Mouse (Mus musculus): Measurements from ENCODE around the gene Optc. TPM values are rescaled to one million over a fixed set of nuclear protein-coding genes. Genes with fewer than 3 reads are reported as not detected.

The Optc gene
- 0.36 TPM in 1 of 2 replicates, not detected in the other for total RNA-seq (2012; rRNA removed)

DNA sequence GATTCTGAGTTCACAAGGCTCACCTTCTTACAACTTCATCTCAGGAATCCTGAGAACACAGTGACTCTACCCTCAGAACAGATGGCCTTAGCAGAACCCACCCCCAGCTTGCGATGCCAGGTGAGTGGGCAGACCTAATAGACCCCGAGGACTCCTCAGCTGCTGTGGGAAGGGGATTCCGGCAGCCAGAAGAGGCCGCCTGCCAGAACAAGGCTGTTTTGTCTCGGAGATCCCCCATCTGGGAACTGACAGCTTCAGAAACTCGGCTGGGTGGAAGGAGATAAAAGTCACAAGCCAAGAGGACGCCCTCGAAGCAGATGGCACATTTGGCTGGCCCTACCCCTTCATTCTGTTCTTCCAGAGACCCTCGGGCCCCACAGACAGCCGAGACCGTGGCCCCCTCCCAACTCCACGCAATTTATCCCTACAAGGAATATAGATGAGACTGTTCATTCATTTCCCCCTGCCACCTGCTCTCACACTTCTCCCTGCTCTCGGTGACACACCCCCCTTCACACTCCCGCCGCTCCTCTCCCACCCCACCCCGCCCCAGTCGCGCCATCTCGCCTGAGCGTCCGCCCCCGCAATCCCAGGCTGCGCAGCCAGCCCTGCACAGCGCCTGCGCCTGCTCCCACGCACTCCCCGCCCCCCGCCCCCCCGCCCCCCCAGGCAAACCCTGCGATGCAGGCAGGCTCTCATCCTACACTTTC is at the start of gene Optc:
TSS of gene Optc (minus strand) at position 51 of the 710 bp plus-strand sequence.
- H3K27ac ChIP-seq (ENCODE audit: insufficient read depth, low read depth, low read length, poor library complexity, severe bottlenecking): no peak within 1 kb of the TSS
- no peaks in the 10 kb centered on the region for H3K36me3 ChIP-seq (ENCODE audit: control insufficient read depth, insufficient read depth, low read length, poor library complexity, severe bottlenecking)
- DNase-seq (ENCODE audit: low read depth, low spot score): no peak
- in situ Hi-C loops (cut with MboI; ENCODE audit: low sequenced_read_pairs in 2 of 2, unreplicated experiment in 2 of 2): loop anchor here in 1 of 2 experiments (10.0 kb wide), 1 partner anchor 173 kb away; no protein-coding TSS in a partner anchor
- TF ChIP-seq CHD2 (IDR thresholded peaks at IDR 0.05; ENCODE audit: low read depth, low read length) (no peak), HCFC1 (IDR thresholded peaks at IDR 0.05; ENCODE audit: borderline replicate concordance, insufficient read depth, low read length) (no peak), ZC3H11A (IDR thresholded peaks at IDR 0.05; ENCODE audit: borderline replicate concordance, low read depth, low read length) (no peak), MAFK (IDR thresholded peaks at IDR 0.05; ENCODE audit: insufficient read depth, low read depth, low read length) (no peak)
- no peaks in the 10 kb centered on the region for H3K9me3 ChIP-seq (ENCODE audit: control insufficient read depth, insufficient read depth, low read depth, low read length)
- peak within 1 kb of the TSS; percentile 49; the same call in 1 of the 2 replicates for H3K9ac ChIP-seq (ENCODE audit: insufficient read depth, low read depth, low read length, poor library complexity, severe bottlenecking)
- peaks cover 0 to 12% of the 10 kb centered on the region in 2 experiments; a peak in 2 of 4 replicates for H3K4me1 ChIP-seq (ENCODE audit: control insufficient read depth in 2 of 2, insufficient read depth in 2 of 2, low read length in 2 of 2, poor library complexity in 1 of 2)
- peak within 1 kb of the TSS; percentile 59 to 60; a peak in 3 of 4 replicates for H3K4me3 ChIP-seq (ENCODE audit: insufficient read depth in 1 of 2, low read depth in 1 of 2, low read length in 2 of 2, poor library complexity in 1 of 2, severe bottlenecking in 1 of 2)

DNA sequence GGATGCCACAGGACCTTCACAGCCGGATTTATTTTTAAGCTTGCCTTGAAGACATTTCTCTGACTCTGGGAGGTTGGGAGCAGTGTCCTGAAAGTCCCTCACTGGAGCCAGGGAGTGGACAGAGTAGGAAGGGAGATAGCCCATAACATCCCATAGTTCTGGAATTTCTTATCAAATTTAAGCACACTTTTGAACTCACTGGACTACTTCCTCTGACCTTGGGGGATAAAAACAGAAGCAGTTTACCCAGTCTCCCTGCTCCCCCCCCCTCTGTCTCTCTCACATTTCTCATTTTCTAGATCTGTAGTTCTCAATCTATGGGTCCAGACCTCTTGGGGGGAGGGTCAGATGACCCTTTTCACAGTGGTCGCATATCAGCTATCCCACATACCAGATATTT is 46.2 kb upstream of the Optc start:
- in situ Hi-C loops (cut with MboI; ENCODE audit: low sequenced_read_pairs in 2 of 2, unreplicated experiment in 2 of 2): no loop called here
- Histone ChIP-seq H3K4me3 (ENCODE audit: insufficient read depth in 1 of 2, low read depth in 1 of 2, low read length in 2 of 2, poor library complexity in 1 of 2, severe bottlenecking in 1 of 2) (no peak overlapping the region), H3K27ac (ENCODE audit: insufficient read depth, low read depth, low read length, poor library complexity, severe bottlenecking) (no peak overlapping the region), H3K9ac (ENCODE audit: insufficient read depth, low read depth, low read length, poor library complexity, severe bottlenecking) (no peak overlapping the region), H3K9me3 (ENCODE audit: control insufficient read depth, insufficient read depth, low read depth, low read length) (no peaks in the 10 kb centered on the region), H3K4me1 (ENCODE audit: control insufficient read depth in 2 of 2, insufficient read depth in 2 of 2, low read length in 2 of 2, poor library complexity in 1 of 2) (no peaks in the 10 kb centered on the region; a peak in 1 of 4 replicates), H3K36me3 (ENCODE audit: control insufficient read depth, insufficient read depth, low read length, poor library complexity, severe bottlenecking) (no peaks in the 10 kb centered on the region)
- TF ChIP-seq HCFC1 (IDR thresholded peaks at IDR 0.05; ENCODE audit: borderline replicate concordance, insufficient read depth, low read length) (no peak), CHD2 (IDR thresholded peaks at IDR 0.05; ENCODE audit: low read depth, low read length) (no peak), MAFK (IDR thresholded peaks at IDR 0.05; ENCODE audit: insufficient read depth, low read depth, low read length) (no peak)
- DNase-seq (ENCODE audit: low read depth, low spot score): no peak

DNA sequence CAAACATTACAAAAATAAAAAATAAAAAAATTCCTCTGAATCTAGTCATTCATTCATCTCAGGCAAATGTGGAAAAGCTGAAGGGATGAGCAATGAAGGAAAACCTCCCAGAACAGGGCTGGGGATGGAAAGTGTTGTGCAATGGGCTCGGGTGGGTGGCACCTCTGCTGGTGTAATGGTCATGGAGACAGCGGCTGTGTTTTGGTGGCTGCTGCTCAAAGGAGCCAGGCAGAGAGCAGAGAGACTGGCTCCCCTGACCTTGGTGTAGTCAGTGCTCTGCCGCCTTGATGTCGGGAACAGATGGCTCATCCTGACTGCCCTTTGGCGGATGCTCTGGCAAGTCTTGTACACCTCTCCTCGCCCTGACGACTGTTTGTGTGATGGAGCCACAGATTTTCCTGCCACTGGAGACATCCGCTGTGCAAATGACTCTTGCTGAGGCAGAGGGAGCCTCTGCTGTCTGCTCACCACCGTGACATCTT is 45.5 kb upstream of the Optc start:
- DNase-seq (ENCODE audit: low read depth, low spot score): no peak
- Histone ChIP-seq H3K9ac (ENCODE audit: insufficient read depth, low read depth, low read length, poor library complexity, severe bottlenecking) (no peak overlapping the region), H3K4me3 (ENCODE audit: insufficient read depth in 1 of 2, low read depth in 1 of 2, low read length in 2 of 2, poor library complexity in 1 of 2, severe bottlenecking in 1 of 2) (no peak overlapping the region), H3K9me3 (ENCODE audit: control insufficient read depth, insufficient read depth, low read depth, low read length) (no peaks in the 10 kb centered on the region), H3K27ac (ENCODE audit: insufficient read depth, low read depth, low read length, poor library complexity, severe bottlenecking) (no peak overlapping the region), H3K4me1 (ENCODE audit: control insufficient read depth in 2 of 2, insufficient read depth in 2 of 2, low read length in 2 of 2, poor library complexity in 1 of 2) (no peaks in the 10 kb centered on the region; a peak in 1 of 4 replicates), H3K36me3 (ENCODE audit: control insufficient read depth, insufficient read depth, low read length, poor library complexity, severe bottlenecking) (no peaks in the 10 kb centered on the region)
- in situ Hi-C loops (cut with MboI; ENCODE audit: low sequenced_read_pairs in 2 of 2, unreplicated experiment in 2 of 2): no loop called here
- TF ChIP-seq ZC3H11A (IDR thresholded peaks at IDR 0.05; ENCODE audit: borderline replicate concordance, low read depth, low read length): no peak
- TF ChIP-seq CHD2 (IDR thresholded peaks at IDR 0.05; ENCODE audit: low read depth, low read length): no peak

DNA sequence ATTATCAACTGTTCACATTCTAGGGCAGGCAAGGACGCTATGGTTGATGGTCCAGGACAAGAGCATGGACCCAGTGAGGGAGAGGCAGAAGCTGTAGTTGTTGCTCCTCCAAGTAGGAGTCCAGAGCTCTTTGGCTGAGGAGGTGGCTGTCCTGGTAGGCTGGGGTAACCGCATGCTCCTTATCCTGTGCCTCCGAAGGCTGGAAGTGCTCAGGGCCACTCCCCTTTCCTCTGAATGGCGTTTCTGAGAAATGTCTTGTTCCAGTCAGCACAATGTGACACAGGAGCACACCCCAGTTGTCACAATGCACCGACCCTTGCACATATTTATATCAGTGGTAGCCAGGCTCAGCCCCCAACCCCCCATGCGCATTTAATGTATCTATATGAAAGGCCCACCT is 43.8 kb upstream of the Optc start:
- H3K27ac ChIP-seq (ENCODE audit: insufficient read depth, low read depth, low read length, poor library complexity, severe bottlenecking): no peak overlapping the region
- in situ Hi-C loops (cut with MboI; ENCODE audit: low sequenced_read_pairs in 2 of 2, unreplicated experiment in 2 of 2): no loop called here
- no peak for DNase-seq (ENCODE audit: low read depth, low spot score)

More for the DNA sequence above, 43.8 kb upstream of the Optc start:
- no peak for TF ChIP-seq HCFC1 (IDR thresholded peaks at IDR 0.05; ENCODE audit: borderline replicate concordance, insufficient read depth, low read length)
- no peaks in the 10 kb centered on the region for H3K36me3 ChIP-seq (ENCODE audit: control insufficient read depth, insufficient read depth, low read length, poor library complexity, severe bottlenecking)
- H3K4me1 ChIP-seq (ENCODE audit: control insufficient read depth in 2 of 2, insufficient read depth in 2 of 2, low read length in 2 of 2, poor library complexity in 1 of 2): no peaks in the 10 kb centered on the region; a peak in 1 of 4 replicates
- no peaks in the 10 kb centered on the region for H3K9me3 ChIP-seq (ENCODE audit: control insufficient read depth, insufficient read depth, low read depth, low read length)
- no peak overlapping the region for H3K4me3 ChIP-seq (ENCODE audit: insufficient read depth in 1 of 2, low read depth in 1 of 2, low read length in 2 of 2, poor library complexity in 1 of 2, severe bottlenecking in 1 of 2)
- H3K9ac ChIP-seq (ENCODE audit: insufficient read depth, low read depth, low read length, poor library complexity, severe bottlenecking): no peak overlapping the region
